Mouse (Mus musculus): ENCODE results near the gene Zfp143. TPM values are rescaled to one million over a fixed set of nuclear protein-coding genes. Genes with fewer than 3 reads are reported as not detected.

The Zfp143 gene
- polyA plus RNA-seq, 1 experiment from 2014 or later: 32.5 TPM

DNA sequence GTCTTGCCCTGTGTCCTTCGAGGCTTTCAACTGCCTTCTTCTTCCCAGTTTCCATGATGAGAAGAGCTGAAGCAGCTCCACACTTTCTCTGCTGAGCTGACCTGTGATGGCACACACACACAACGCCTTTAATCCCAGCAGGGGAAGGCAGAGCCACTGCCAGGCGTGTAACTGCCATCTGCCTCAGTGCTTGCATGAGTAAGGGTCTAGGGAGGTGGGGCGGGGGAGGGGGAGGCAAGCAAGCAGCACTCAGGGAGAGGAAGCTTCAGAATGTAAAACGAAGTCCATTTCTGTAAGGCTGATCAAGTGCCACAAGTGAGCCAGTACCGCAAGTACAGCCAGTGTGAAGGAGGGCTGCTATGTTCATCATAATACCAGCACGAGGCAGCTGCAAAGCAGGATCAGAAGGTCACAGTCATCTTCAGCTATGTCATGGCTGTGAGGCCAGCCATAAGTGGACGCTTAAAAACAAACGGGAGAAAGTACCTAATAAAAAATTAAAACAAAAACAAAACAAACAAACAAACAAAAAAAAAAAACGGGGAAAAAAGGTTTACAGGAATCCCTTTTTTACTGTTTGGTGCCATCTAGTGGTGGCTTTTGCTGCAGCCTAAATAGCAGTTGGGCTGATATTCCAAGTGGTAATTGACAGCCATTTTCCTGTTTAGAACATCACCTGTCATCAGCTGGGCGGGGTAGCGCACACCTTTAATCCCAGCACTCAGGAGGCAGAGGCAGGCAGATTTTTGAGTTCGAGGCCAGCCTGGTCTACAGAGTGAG, 22.6 kb downstream of the Zfp143 start:
- WGBS: 78% methylated on average over 13 of the region's 13 CpGs
- Histone ChIP-seq H3K9ac (ENCODE audit: low read length) (no peak overlapping the region), H3K4me3 (ENCODE audit: low read depth, low read length) (no peak overlapping the region), H3K36me3 (ENCODE audit: control insufficient read depth, insufficient read depth, low read length) (peaks cover 33% of the 10 kb centered on the region), H3K4me2 (no peak overlapping the region), H3K27ac (ENCODE audit: low read depth, low read length) (no peak overlapping the region), H3K9me3 (ENCODE audit: control insufficient read depth, low read length) (no peaks in the 10 kb centered on the region), H3K4me1 (ENCODE audit: control insufficient read depth, insufficient read depth, low read length) (no peaks in the 10 kb centered on the region), H3K27me3 (ENCODE audit: control insufficient read depth, insufficient read depth, low read length) (no peaks in the 10 kb centered on the region)
- no peak; the same call in 1 of the 2 replicates for ATAC-seq (ENCODE audit: low FRiP score)
- peak; percentile 97 for DNase-seq (ENCODE audit: low spot score, missing footprints)

GRCm38 (mm10) chr7:110085217-110085616, 24.2 kb downstream of the Zfp143 start:
- no peak overlapping the region for H3K4me2 ChIP-seq
- H3K4me3 ChIP-seq (ENCODE audit: low read depth, low read length): no peak overlapping the region
- no peaks in the 10 kb centered on the region for H3K9me3 ChIP-seq (ENCODE audit: control insufficient read depth, low read length)
- no peak overlapping the region for H3K9ac ChIP-seq (ENCODE audit: low read length)
- no peak overlapping the region for H3K27ac ChIP-seq (ENCODE audit: low read depth, low read length)
- peaks cover 30% of the 10 kb centered on the region for H3K36me3 ChIP-seq (ENCODE audit: control insufficient read depth, insufficient read depth, low read length)
- no peaks in the 10 kb centered on the region for H3K27me3 ChIP-seq (ENCODE audit: control insufficient read depth, insufficient read depth, low read length)
- H3K4me1 ChIP-seq (ENCODE audit: control insufficient read depth, insufficient read depth, low read length): no peaks in the 10 kb centered on the region
- ATAC-seq (ENCODE audit: low FRiP score): no peak
- no peak for DNase-seq (ENCODE audit: low spot score, missing footprints)

DNA sequence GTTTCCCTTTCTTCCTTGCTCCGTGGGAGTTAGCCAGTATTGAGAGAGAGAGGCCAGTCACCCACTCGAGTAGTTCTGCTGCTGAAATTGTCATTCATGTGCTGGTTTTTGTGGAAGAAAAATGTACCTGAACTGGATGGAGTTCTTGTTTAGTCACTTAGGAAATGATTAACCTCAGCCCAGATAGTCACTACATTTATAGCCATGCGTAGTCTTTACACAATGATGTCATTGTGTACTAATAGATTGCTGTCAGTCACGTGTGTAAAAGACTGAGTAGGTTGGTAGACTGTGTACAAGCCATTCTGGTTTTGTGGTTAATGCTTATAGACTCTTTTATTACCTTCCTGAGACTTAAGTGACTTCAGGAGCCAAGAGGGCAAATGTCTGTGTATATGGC, 26.9 kb downstream of the Zfp143 start:
- H3K4me3 ChIP-seq (ENCODE audit: low read depth, low read length): no peak overlapping the region
- no peak overlapping the region for H3K9ac ChIP-seq (ENCODE audit: low read length)
- no peak overlapping the region for H3K4me2 ChIP-seq
- H3K4me1 ChIP-seq (ENCODE audit: control insufficient read depth, insufficient read depth, low read length): no peaks in the 10 kb centered on the region
- ATAC-seq (ENCODE audit: low FRiP score) (no peak), DNase-seq (ENCODE audit: low spot score, missing footprints) (no peak)
- no peaks in the 10 kb centered on the region for H3K27me3 ChIP-seq (ENCODE audit: control insufficient read depth, insufficient read depth, low read length)
- H3K27ac ChIP-seq (ENCODE audit: low read depth, low read length): no peak overlapping the region
- peaks cover 32% of the 10 kb centered on the region for H3K36me3 ChIP-seq (ENCODE audit: control insufficient read depth, insufficient read depth, low read length)
- WGBS: 89% methylated on average over 4 of the region's 4 CpGs
- H3K9me3 ChIP-seq (ENCODE audit: control insufficient read depth, low read length): no peaks in the 10 kb centered on the region

DNA sequence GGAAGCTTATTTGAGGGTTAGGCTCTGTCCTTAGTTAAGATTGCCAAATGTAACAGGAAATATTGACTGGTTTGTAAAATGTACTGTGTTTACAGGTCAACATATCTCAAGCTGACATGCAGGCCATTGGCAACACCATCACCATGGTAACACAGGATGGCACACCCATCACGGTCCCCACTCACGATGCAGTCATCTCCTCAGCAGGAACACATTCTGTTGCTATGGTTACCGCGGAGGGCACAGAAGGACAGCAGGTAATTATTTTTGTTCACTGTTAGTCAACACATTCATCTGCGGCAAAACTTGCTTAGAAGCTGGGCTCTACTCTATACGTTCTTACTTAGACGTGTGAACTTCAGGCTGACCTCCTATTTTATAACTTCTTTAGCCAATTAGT, 30.7 kb downstream of the Zfp143 start:
- no peak overlapping the region for H3K4me2 ChIP-seq
- WGBS: 78% methylated on average over 7 of the region's 7 CpGs
- no peak overlapping the region for H3K4me3 ChIP-seq (ENCODE audit: low read depth, low read length)
- peaks cover 34% of the 10 kb centered on the region for H3K36me3 ChIP-seq (ENCODE audit: control insufficient read depth, insufficient read depth, low read length)
- no peak overlapping the region for H3K9ac ChIP-seq (ENCODE audit: low read length)
- H3K9me3 ChIP-seq (ENCODE audit: control insufficient read depth, low read length): no peaks in the 10 kb centered on the region
- DNase-seq (ENCODE audit: low spot score, missing footprints): no peak
- no peak overlapping the region for H3K27ac ChIP-seq (ENCODE audit: low read depth, low read length)
- no peaks in the 10 kb centered on the region for H3K4me1 ChIP-seq (ENCODE audit: control insufficient read depth, insufficient read depth, low read length)
- no peak for ATAC-seq (ENCODE audit: low FRiP score)
- H3K27me3 ChIP-seq (ENCODE audit: control insufficient read depth, insufficient read depth, low read length): no peaks in the 10 kb centered on the region

DNA sequence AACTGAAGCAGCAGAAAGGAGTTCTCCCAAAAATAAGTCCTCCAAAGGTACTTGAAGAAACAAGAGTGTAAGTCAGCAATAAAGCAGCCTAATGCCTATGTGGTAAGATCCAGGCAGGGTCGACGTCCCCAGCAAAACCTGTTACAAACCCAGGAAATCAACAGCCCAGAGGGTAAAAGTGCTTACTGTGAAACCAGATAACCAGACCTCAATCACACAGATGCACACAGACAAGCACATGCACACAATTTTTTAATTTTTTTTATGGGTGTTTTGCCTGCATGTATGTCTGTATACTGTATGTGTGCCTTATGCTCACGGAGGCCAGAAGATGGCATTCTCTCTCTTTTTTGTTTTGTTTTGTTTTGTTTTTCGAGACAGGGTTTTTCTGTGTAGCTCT, 35.3 kb downstream of the Zfp143 start:
- no peak overlapping the region for H3K4me2 ChIP-seq
- DNase-seq (ENCODE audit: low spot score, missing footprints): no peak
- no peaks in the 10 kb centered on the region for H3K4me1 ChIP-seq (ENCODE audit: control insufficient read depth, insufficient read depth, low read length)
- no peaks in the 10 kb centered on the region for H3K9me3 ChIP-seq (ENCODE audit: control insufficient read depth, low read length)
- H3K27ac ChIP-seq (ENCODE audit: low read depth, low read length): no peak overlapping the region
- 93% methylated on average over 4 of the region's 4 CpGs for WGBS
- H3K27me3 ChIP-seq (ENCODE audit: control insufficient read depth, insufficient read depth, low read length): no peaks in the 10 kb centered on the region
- no peak overlapping the region for H3K4me3 ChIP-seq (ENCODE audit: low read depth, low read length)
- no peak for ATAC-seq (ENCODE audit: low FRiP score)
- peaks cover 30% of the 10 kb centered on the region for H3K36me3 ChIP-seq (ENCODE audit: control insufficient read depth, insufficient read depth, low read length)
- no peak overlapping the region for H3K9ac ChIP-seq (ENCODE audit: low read length)

GRCm38 (mm10) chr7:110097106-110097793, 36.2 kb downstream of the Zfp143 start:
- H3K4me2 ChIP-seq: no peak overlapping the region
- 76% methylated on average over 7 of the region's 7 CpGs for WGBS
- H3K9me3 ChIP-seq (ENCODE audit: control insufficient read depth, low read length): no peaks in the 10 kb centered on the region
- DNase-seq (ENCODE audit: low spot score, missing footprints): no peak
- no peaks in the 10 kb centered on the region for H3K27me3 ChIP-seq (ENCODE audit: control insufficient read depth, insufficient read depth, low read length)
- H3K9ac ChIP-seq (ENCODE audit: low read length): no peak overlapping the region
- no peak overlapping the region for H3K4me3 ChIP-seq (ENCODE audit: low read depth, low read length)
- H3K27ac ChIP-seq (ENCODE audit: low read depth, low read length): no peak overlapping the region
- H3K4me1 ChIP-seq (ENCODE audit: control insufficient read depth, insufficient read depth, low read length): no peaks in the 10 kb centered on the region
- ATAC-seq (ENCODE audit: low FRiP score): no peak
- peaks cover 30% of the 10 kb centered on the region for H3K36me3 ChIP-seq (ENCODE audit: control insufficient read depth, insufficient read depth, low read length)

DNA sequence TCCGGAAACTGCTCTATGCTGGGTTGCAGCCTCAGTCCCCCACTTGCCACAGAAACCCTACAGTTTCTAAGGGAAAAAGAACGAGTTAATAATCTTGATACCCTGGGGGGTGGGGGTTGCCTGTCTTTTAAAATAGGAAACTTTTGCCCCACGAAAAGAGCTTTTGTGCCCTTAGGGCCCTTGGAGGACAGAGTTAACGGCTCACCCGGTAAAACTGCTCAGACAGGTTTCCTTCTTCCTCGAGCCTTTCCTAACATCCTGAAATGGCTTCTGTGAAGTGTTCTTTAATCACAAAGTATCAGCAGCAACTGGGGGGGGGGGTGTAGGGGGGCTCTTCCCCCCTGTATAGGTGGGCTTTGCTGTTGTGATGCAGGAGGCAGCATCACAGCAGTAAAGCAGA, 39.8 kb downstream of the Zfp143 start:
- Histone ChIP-seq H3K27ac (ENCODE audit: low read depth, low read length) (no peak overlapping the region), H3K36me3 (ENCODE audit: control insufficient read depth, insufficient read depth, low read length) (peaks cover 7% of the 10 kb centered on the region; the same call in 1 of the 2 replicates), H3K9ac (ENCODE audit: low read length) (no peak overlapping the region), H3K27me3 (ENCODE audit: control insufficient read depth, insufficient read depth, low read length) (no peaks in the 10 kb centered on the region), H3K4me3 (ENCODE audit: low read depth, low read length) (no peak overlapping the region), H3K9me3 (ENCODE audit: control insufficient read depth, low read length) (no peaks in the 10 kb centered on the region), H3K4me1 (ENCODE audit: control insufficient read depth, insufficient read depth, low read length) (no peaks in the 10 kb centered on the region), H3K4me2 (no peak overlapping the region)
- no peak for DNase-seq (ENCODE audit: low spot score, missing footprints)
- 65% methylated on average over 6 of the region's 6 CpGs for WGBS
- ATAC-seq (ENCODE audit: low FRiP score): no peak

- 79% methylated on average over 5 of the region's 5 CpGs for WGBS
- ATAC-seq (ENCODE audit: low FRiP score): no peak
Observed at GRCm38 (mm10) chr7:110101266-110101665, 40.2 kb downstream of the Zfp143 start.

DNA sequence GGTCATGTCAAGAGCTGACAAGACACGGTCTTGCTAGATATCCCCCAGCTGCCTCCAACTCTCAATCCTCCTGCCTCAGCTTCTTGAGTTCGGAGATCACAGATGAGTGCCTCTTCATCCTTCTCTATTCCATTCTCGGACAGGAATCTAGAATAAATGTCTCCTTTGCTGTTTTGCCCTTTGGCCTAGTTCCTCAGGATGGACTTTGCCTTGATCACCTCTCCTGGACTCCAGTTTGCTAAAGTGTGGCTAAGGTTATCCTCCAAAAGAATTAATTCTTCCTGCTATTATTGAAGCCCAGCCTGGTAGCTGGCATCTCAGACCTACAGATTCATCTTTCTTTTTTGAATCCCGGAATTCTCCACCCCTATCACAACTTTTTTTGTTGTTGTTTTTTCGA, 44.0 kb downstream of the Zfp143 start:
- ATAC-seq (ENCODE audit: low FRiP score) (no peak), DNase-seq (ENCODE audit: low spot score, missing footprints) (no peak)
- Histone ChIP-seq H3K9ac (ENCODE audit: low read length) (no peak overlapping the region), H3K4me2 (no peak overlapping the region), H3K9me3 (ENCODE audit: control insufficient read depth, low read length) (no peaks in the 10 kb centered on the region), H3K27ac (ENCODE audit: low read depth, low read length) (no peak overlapping the region), H3K36me3 (ENCODE audit: control insufficient read depth, insufficient read depth, low read length) (no peaks in the 10 kb centered on the region), H3K27me3 (ENCODE audit: control insufficient read depth, insufficient read depth, low read length) (no peaks in the 10 kb centered on the region), H3K4me3 (ENCODE audit: low read depth, low read length) (no peak overlapping the region), H3K4me1 (ENCODE audit: control insufficient read depth, insufficient read depth, low read length) (peaks cover 4% of the 10 kb centered on the region; the same call in 1 of the 2 replicates)
- WGBS: 84% methylated on average over 5 of the region's 5 CpGs

More at GRCm38 (mm10) chr7:110101266-110101665, 40.2 kb downstream of the Zfp143 start:
- Histone ChIP-seq H3K4me3 (ENCODE audit: low read depth, low read length) (no peak overlapping the region), H3K9ac (ENCODE audit: low read length) (no peak overlapping the region), H3K27ac (ENCODE audit: low read depth, low read length) (no peak overlapping the region), H3K27me3 (ENCODE audit: control insufficient read depth, insufficient read depth, low read length) (no peaks in the 10 kb centered on the region), H3K36me3 (ENCODE audit: control insufficient read depth, insufficient read depth, low read length) (peaks cover 3% of the 10 kb centered on the region; the same call in 1 of the 2 replicates), H3K9me3 (ENCODE audit: control insufficient read depth, low read length) (no peaks in the 10 kb centered on the region), H3K4me1 (ENCODE audit: control insufficient read depth, insufficient read depth, low read length) (no peaks in the 10 kb centered on the region), H3K4me2 (no peak overlapping the region)
- DNase-seq (ENCODE audit: low spot score, missing footprints): no peak

All from midbrain, embryonic 11.5 days (tissue).